In genomic region chr15:98830736-98831683, GRCm38 (mm10) we compare ENCODE assay signal across 8 mouse cellular contexts. TPM values are rescaled to one million over a fixed set of nuclear protein-coding genes. Genes with fewer than 3 reads are reported as not detected.
DNase-seq lines count a peak whose midpoint lies in the region; ATAC-seq and TF ChIP-seq lines count a peak whose summit lies in the region.

Gene Prkag1, minus strand, starts transcription at chr15:98831521.

- H3K4me2 ChIP-seq in hindbrain, embryonic 13.5 days, result peak within 1 kb of the TSS; percentile 77

- peak; percentile 71 for DNase-seq in Patski (ENCODE audit: low read depth, low spot score)
- peak; percentile 97 for DNase-seq in cerebellum, postnatal 14 days
- DNase-seq in frontal cortex, postnatal 14 days (ENCODE audit: low spot score in 2 of 2), result peak; percentile 91 to 94
- peak; percentile 89 to 90 for DNase-seq in layer of hippocampus, postnatal 25 days (ENCODE audit: extremely low spot score in 1 of 2, low spot score in 1 of 2)
- peak; percentile 98 for DNase-seq in lung, postnatal 25 days (ENCODE audit: low spot score)
- peak; percentile 96 for DNase-seq in retina, embryonic 14.5 days (ENCODE audit: low spot score)
- DNase-seq in thymus, postnatal 4 days, result peak; percentile 98

- POLR2A ChIA-PET in Patski (lab: Charles Lee), result interaction anchor here (0.5 to 1.0 kb wide), 6 partner anchors 9 to 202 kb away, joined by 3 to 7 read pairs (median 3); partner anchors contain the start of gene Tuba1c

- ATAC-seq in Patski, result peak; percentile 83
- ATAC-seq in hindbrain, embryonic 13.5 days (ENCODE audit: low FRiP score), result peak; percentile 97

- CTCF ChIA-PET in Patski (lab: Charles Lee), result interaction anchor here (0.7 to 2.0 kb wide), 3 partner anchors 10 to 18 kb away, joined by 3 to 4 read pairs (median 4); no protein-coding TSS in a partner anchor

- under 1% methylated on average over 62 of the region's 66 CpGs for WGBS in hindbrain, embryonic 13.5 days

- H3K9me3 ChIP-seq in hindbrain, embryonic 13.5 days, result no peaks in the 10 kb centered on the region

- H3K4me3 ChIP-seq in hindbrain, embryonic 13.5 days, result peak within 1 kb of the TSS; percentile 70

- TF ChIP-seq CTCF in Patski (IDR thresholded peaks at IDR 0.05), result no peak

- peak within 1 kb of the TSS; percentile 86 for H3K27ac ChIP-seq in hindbrain, embryonic 13.5 days

- in situ Hi-C loops in Patski (cut with MboI; ENCODE audit: low pct_unique_long_range_greater_than_20kb), result no loop called here

- peak within 1 kb of the TSS; percentile 83 for H3K9ac ChIP-seq in hindbrain, embryonic 13.5 days

- peaks cover 18% of the 10 kb centered on the region for H3K4me1 ChIP-seq in hindbrain, embryonic 13.5 days (replicated peaks)

- H3K27me3 ChIP-seq in Patski, result no peaks in the 10 kb centered on the region
- no peaks in the 10 kb centered on the region for H3K27me3 ChIP-seq in hindbrain, embryonic 13.5 days

- peaks cover 36% of the 10 kb centered on the region for H3K36me3 ChIP-seq in hindbrain, embryonic 13.5 days

RNA-seq across cellular contexts. Expression of gene Prkag1, which starts in this region (rescaled TPM):
- 89.5 TPM for polyA plus RNA-seq in Patski (2021)
- polyA plus RNA-seq in hindbrain, embryonic 13.5 days (2015; fragmentation: Nextera tagmentation; extraction: Ambion mirVana), result 73.4 and 77.5 TPM in 2 replicates
- total RNA-seq in layer of hippocampus, postnatal 25 days (2021), result 10 to 100 TPM; 51.2 to 51.3 TPM

Comparison
In these comparisons a context has a peak if more than half of its experiments do, and no peak if none do; other contexts are left out.
1. Peak in every context shown above with its lines: DNase-seq, ATAC-seq, H3K4me3 ChIP-seq and H3K27ac ChIP-seq.